12 mouse cellular contexts compared by ENCODE assay signal in the genomic region with DNA sequence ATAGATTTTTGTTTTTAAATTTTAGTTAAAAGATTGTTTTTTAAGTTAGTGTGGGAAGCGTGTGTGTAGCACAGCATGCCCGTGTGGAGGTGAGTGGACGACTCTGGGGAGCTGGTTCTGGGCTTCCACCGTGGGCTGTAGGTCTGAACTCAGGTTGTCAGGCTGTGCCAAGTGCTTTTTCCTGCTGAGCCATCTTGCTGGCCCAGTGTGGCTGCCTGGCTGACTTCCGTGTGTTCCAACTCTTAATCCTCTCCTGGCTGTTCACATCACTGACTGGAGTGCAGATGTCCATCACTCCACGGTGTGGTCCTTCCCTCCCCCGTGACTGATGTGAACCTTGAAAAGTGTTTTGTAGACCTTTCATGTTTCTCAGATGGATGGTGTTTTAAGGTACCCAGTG.
"Had no signal": no experiment of that assay in that cellular context is flagged by ENCODE, and none has a peak within 500 bp of the region (broad histone marks: within the 10 kb centered on the region; RNA-seq: fewer than 3 reads in every experiment).

No protein-coding gene starts in this region.

- H3K27me3 ChIP-seq: limb, embryonic 13.5 days; liver, embryonic 15.5 days; midbrain, embryonic 15.5 days; neural tube, embryonic 12.5 days had no signal

- H3K27ac ChIP-seq: limb, embryonic 13.5 days; liver, embryonic 15.5 days; midbrain, embryonic 15.5 days; neural tube, embryonic 12.5 days had no signal

- H3K4me1 ChIP-seq: limb, embryonic 13.5 days; midbrain, embryonic 15.5 days; neural tube, embryonic 12.5 days had no signal

- H3K4me3 ChIP-seq: limb, embryonic 13.5 days; liver, embryonic 15.5 days; midbrain, embryonic 15.5 days; neural tube, embryonic 12.5 days had no signal

- DNase-seq: kidney, postnatal 25 days; layer of hippocampus, postnatal 36 days; left cerebral cortex, postnatal 4 days; lung, adult 2 months; lung, postnatal 36 days; spleen, adult 18-20 months; thymus, adult 18-20 months; thymus, postnatal 14 days had no signal

- H3K9me3 ChIP-seq: limb, embryonic 13.5 days; liver, embryonic 15.5 days; midbrain, embryonic 15.5 days; neural tube, embryonic 12.5 days had no signal
